Mouse (Mus musculus) spleen, adult 2 months (tissue): ENCODE measurements around the gene Slc36a3.

ENCODE experiments used
- CTCF ChIP-seq: fragments of 200-500 bp; IDR thresholded peaks from 2 replicates; pipeline ENCODE4 v1.5.1; 2011; ENCODE audit warnings: mild to moderate bottlenecking, inconsistent platforms; ENCODE audit not compliant: insufficient read depth, insufficient read length, insufficient replicate concordance; ENCODE audit errors: extremely low read depth
- POLR2A ChIP-seq: fragments of 200-500 bp; IDR thresholded peaks from 2 replicates; pipeline ENCODE4 v1.6.1; 2011; ENCODE audit warnings: low read depth, low read length, inconsistent platforms

DNA sequence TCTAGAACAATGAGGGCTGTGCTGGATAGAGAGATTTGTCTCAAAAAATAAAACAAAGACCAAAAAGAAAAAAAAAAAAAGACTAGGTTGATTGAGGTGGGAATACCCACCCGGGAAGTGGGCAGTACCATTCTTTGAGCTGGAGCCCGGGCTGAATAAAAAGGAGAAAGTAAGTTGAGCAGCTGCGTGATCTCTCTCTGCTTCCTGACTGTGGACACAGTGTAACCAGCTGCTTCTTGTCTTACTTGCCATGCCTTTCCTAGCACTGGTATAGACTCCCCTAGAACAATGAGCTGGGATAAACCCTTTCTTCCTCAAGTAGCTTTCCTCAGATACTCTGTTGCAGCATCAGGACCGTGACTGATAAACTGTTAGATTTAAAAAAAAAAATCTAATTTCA is 10.0 kb downstream of the Slc36a3 start:
- TF ChIP-seq CTCF, result no peak
- TF ChIP-seq POLR2A, result no peak
